Mouse (Mus musculus) cerebellum, adult 9-10 months (tissue): ENCODE measurements at regions not wholly inside any gene's neighbourhood (a gene's known extent, or its start where the extent isn't known, plus 50 kb on each side); places are given as distances from the start of the nearest gene placed in this dataset.
A peak's percentile ranks its signal among the peaks of the same experiment; 100 is the strongest.

Experiments used
- DNase-seq: peaks from one replicate; pipeline ENCODE4 v3.0.0; 2022

- DNase-seq, result no peak
Observed at GRCm38 (mm10) chr14:28626951-28627350, 122.4 kb downstream of the Wnt5a start.

- DNase-seq, result no peak
Observed at GRCm38 (mm10) chr14:28635175-28635574, 130.6 kb downstream of the Wnt5a start.

- DNase-seq, result no peak
Observed at GRCm38 (mm10) chr14:28639056-28639455, 134.5 kb downstream of the Wnt5a start.

- no peak for DNase-seq
Observed at GRCm38 (mm10) chr14:28645807-28646206, 141.3 kb downstream of the Wnt5a start.

GRCm38 (mm10) chr14:28649411-28649810, 144.9 kb downstream of the Wnt5a start:
- no peak for DNase-seq

- DNase-seq, result no peak
Observed at GRCm38 (mm10) chr14:28653059-28653930, 148.7 kb downstream of the Wnt5a start.

GRCm38 (mm10) chr14:28657216-28657615, 152.7 kb downstream of the Wnt5a start:
- no peak for DNase-seq

- peak; percentile 75 for DNase-seq
Observed at GRCm38 (mm10) chr14:28660872-28661588, 156.5 kb downstream of the Wnt5a start.

GRCm38 (mm10) chr14:28663316-28663715, 158.8 kb downstream of the Wnt5a start:
- no peak for DNase-seq

GRCm38 (mm10) chr14:28664121-28664520, 159.6 kb downstream of the Wnt5a start:
- DNase-seq, result no peak

- DNase-seq, result peak; percentile 81
Observed at GRCm38 (mm10) chr14:28675476-28675875, 170.9 kb downstream of the Wnt5a start.

- DNase-seq, result no peak
Observed at GRCm38 (mm10) chr14:28699780-28700179, 195.2 kb downstream of the Wnt5a start.

- no peak for DNase-seq
Observed at GRCm38 (mm10) chr14:28704729-28705128, 200.2 kb downstream of the Wnt5a start.

- no peak for DNase-seq
Observed at GRCm38 (mm10) chr14:28714598-28714997, 210.0 kb downstream of the Wnt5a start.

- DNase-seq, result no peak
Observed at GRCm38 (mm10) chr14:28720545-28720944, 216.0 kb downstream of the Wnt5a start.

- no peak for DNase-seq
Observed at GRCm38 (mm10) chr14:28725666-28726065, 221.1 kb downstream of the Wnt5a start.

- no peak for DNase-seq
Observed at GRCm38 (mm10) chr14:28733496-28733895, 228.9 kb downstream of the Wnt5a start.

- no peak for DNase-seq
Observed at GRCm38 (mm10) chr14:28735446-28735845, 230.9 kb downstream of the Wnt5a start.

- DNase-seq, result no peak
Observed at GRCm38 (mm10) chr14:28740076-28740475, 235.5 kb downstream of the Wnt5a start.

- no peak for DNase-seq
Observed at GRCm38 (mm10) chr14:28741418-28741817, 236.9 kb downstream of the Wnt5a start.

GRCm38 (mm10) chr14:28743673-28744072, 239.1 kb downstream of the Wnt5a start:
- DNase-seq, result no peak

- no peak for DNase-seq
Observed at GRCm38 (mm10) chr14:28750301-28750700, 245.8 kb downstream of the Wnt5a start.

- no peak for DNase-seq
Observed at GRCm38 (mm10) chr14:28765201-28765600, 252.8 kb upstream of the Lrtm1 start.

GRCm38 (mm10) chr14:28773068-28773467, 244.9 kb upstream of the Lrtm1 start:
- no peak for DNase-seq
